ENCODE assay signal across 8 mouse cellular contexts in the genomic region with DNA sequence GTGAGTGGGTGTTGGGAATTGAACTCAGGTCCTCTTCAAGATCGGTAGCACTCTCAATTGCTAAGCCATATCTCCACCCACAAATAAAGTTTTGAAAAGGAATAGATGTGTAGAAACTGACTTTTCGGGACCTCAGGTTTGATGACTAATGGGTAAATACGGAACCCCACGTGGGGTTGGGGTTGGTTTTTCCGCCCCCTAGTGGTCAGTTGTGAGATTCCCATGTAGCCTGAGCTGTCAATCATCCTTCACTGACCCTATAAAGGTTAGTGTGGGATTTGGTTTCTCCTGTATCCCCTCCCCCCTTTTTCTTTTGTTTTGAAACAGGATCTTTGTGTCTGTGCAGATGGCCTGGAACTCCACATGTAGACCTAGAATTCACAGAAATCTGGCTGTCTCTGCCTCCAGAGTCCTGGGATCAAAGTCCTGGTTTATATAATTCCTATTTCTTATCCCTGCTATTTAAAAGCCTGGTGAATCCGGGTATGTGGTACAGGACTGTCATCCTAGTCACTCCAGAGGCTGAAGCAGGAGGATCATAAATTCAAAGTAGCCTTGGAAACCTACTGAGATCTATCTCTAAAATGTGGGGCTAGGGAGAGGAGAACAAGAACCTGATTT. TPM values are rescaled to one million over a fixed set of nuclear protein-coding genes. Genes with fewer than 3 reads are reported as not detected.
DNase-seq lines count a peak whose midpoint lies in the region; ATAC-seq and TF ChIP-seq lines count a peak whose summit lies in the region.

No protein-coding gene starts in this region.

- no peak overlapping the region for H3K4me3 ChIP-seq in embryonic fibroblast, embryonic 13.5 days (ENCODE audit: insufficient read depth, low read length)
- H3K4me3 ChIP-seq in intestine, embryonic 16.5 days (ENCODE audit: low read length) = no peak overlapping the region
- H3K4me3 ChIP-seq in liver, adult 2 months (ENCODE audit: insufficient read depth, low read depth, low read length) = no peak overlapping the region

- no peaks in the 10 kb centered on the region for H3K4me1 ChIP-seq in embryonic fibroblast, embryonic 13.5 days (ENCODE audit: control insufficient read depth, insufficient read depth, low read length)
- no peaks in the 10 kb centered on the region for H3K4me1 ChIP-seq in intestine, embryonic 16.5 days (ENCODE audit: control insufficient read depth, insufficient read depth, low read length)
- H3K4me1 ChIP-seq in liver, adult 2 months (ENCODE audit: control insufficient read depth, insufficient read depth, low read length) = peaks cover 2% of the 10 kb centered on the region; the same call in 1 of the 2 replicates

- DNase-seq in urinary bladder, postnatal 10 days (ENCODE audit: low spot score) = peak; percentile 21
- DNase-seq in urinary bladder, adult 2 months (ENCODE audit: low spot score) = no peak
- DNase-seq in adrenal gland, postnatal 25 days = peak; percentile 61
- peak; percentile 62 for DNase-seq in liver, adult 2 months (ENCODE audit: extremely low read depth, low read depth, low spot score)
- peak; percentile 76 for DNase-seq in retina, postnatal 1 day
- no peak for DNase-seq in yolk sac, embryonic 10.5 days (ENCODE audit: low spot score)

- peaks cover 19% of the 10 kb centered on the region for H3K36me3 ChIP-seq in intestine, embryonic 16.5 days (ENCODE audit: control insufficient read depth, insufficient read depth, low read length)
- peaks cover 23% of the 10 kb centered on the region; the same call in 1 of the 2 replicates for H3K36me3 ChIP-seq in liver, adult 2 months (ENCODE audit: control insufficient read depth, insufficient read depth, low read length)

- no peaks in the 10 kb centered on the region for H3K79me2 ChIP-seq in liver, adult 2 months (ENCODE audit: control insufficient read depth, insufficient read depth, low read length)

- 0 out of 2 replicates have a peak, but pooled peaks have one; percentile 25 for TF ChIP-seq CTCF in embryonic fibroblast, embryonic 13.5 days (IDR thresholded peaks at IDR 0.05; ENCODE audit: borderline replicate concordance, insufficient read depth, low read length)
- TF ChIP-seq CTCF in liver, adult 2 months (IDR thresholded peaks at IDR 0.05; ENCODE audit: low read depth, low read length) = peak; percentile 71

- WGBS in intestine, embryonic 16.5 days = 19% methylated on average over 6 of the region's 6 CpGs
- WGBS in liver, adult 2 months = 3% methylated on average over 6 of the region's 6 CpGs

- H3K4me2 ChIP-seq in intestine, embryonic 16.5 days (ENCODE audit: low read depth, low read length) = no peak overlapping the region

- no peaks in the 10 kb centered on the region for H3K27me3 ChIP-seq in intestine, embryonic 16.5 days (replicated peaks; ENCODE audit: control insufficient read depth, insufficient read depth, low read length)
- H3K27me3 ChIP-seq in liver, adult 2 months (ENCODE audit: control insufficient read depth, insufficient read depth, low read length) = no peaks in the 10 kb centered on the region

- no peak for TF ChIP-seq POLR2A in embryonic fibroblast, embryonic 13.5 days (IDR thresholded peaks at IDR 0.05; ENCODE audit: low read depth, low read length)
- TF ChIP-seq POLR2A in liver, adult 2 months (IDR thresholded peaks at IDR 0.05; ENCODE audit: extremely low read depth, insufficient read depth, low read length) = no peak

- peak; percentile 65; the same call in 1 of the 2 replicates for ATAC-seq in intestine, embryonic 16.5 days

- H3K27ac ChIP-seq in embryonic fibroblast, embryonic 13.5 days (ENCODE audit: insufficient read depth, low read length) = no peak overlapping the region
- no peak overlapping the region for H3K27ac ChIP-seq in intestine, embryonic 16.5 days (ENCODE audit: low read length)
- H3K27ac ChIP-seq in liver, adult 2 months (replicated peaks; ENCODE audit: insufficient read depth, low read depth, low read length) = no peak overlapping the region; the same call in 1 of the 2 replicates

- no peaks in the 10 kb centered on the region for H3K9me3 ChIP-seq in intestine, embryonic 16.5 days (ENCODE audit: control insufficient read depth, low read length)

- no peak overlapping the region for H3K9ac ChIP-seq in intestine, embryonic 16.5 days (ENCODE audit: low read depth, low read length)
- no peak overlapping the region for H3K9ac ChIP-seq in liver, adult 2 months (ENCODE audit: low read depth, low read length)

RNA-seq across cellular contexts. Expression of gene Kdelr2, which starts 20.4 kb away (rescaled TPM):
- polyA plus RNA-seq in urinary bladder, adult 2 months (2012; rRNA removed) = 104 and 105 TPM in 2 replicates
- 91.4 and 91.9 TPM in 2 replicates for total RNA-seq in adrenal gland, postnatal 25 days (2021)
- 306 and 354 TPM in 2 replicates for polyA plus RNA-seq in embryonic fibroblast, embryonic 13.5 days (2011; ENCODE audit: insufficient read length, low read depth, missing spikeins)
- polyA plus RNA-seq in intestine, embryonic 16.5 days (2015; fragmentation: Nextera tagmentation; extraction: Ambion mirVana) = 345 and 360 TPM in 2 replicates
- total RNA-seq in liver, adult 2 months (2014; rRNA removed) = 130 and 145 TPM in 2 replicates
- polyA plus RNA-seq in liver, adult 2 months (2012; rRNA removed) = 114 and 122 TPM in 2 replicates

RNA-seq across cellular contexts. Expression of gene Daglb, which starts 40.4 kb away (rescaled TPM):
- polyA plus RNA-seq in urinary bladder, adult 2 months (2012; rRNA removed) = 22.1 and 26.7 TPM in 2 replicates
- 18.7 and 21.9 TPM in 2 replicates for total RNA-seq in adrenal gland, postnatal 25 days (2021)
- polyA plus RNA-seq in embryonic fibroblast, embryonic 13.5 days (2011; ENCODE audit: insufficient read length, low read depth, missing spikeins) = 6.2 and 7.1 TPM in 2 replicates
- 16.2 and 18.5 TPM in 2 replicates for polyA plus RNA-seq in intestine, embryonic 16.5 days (2015; fragmentation: Nextera tagmentation; extraction: Ambion mirVana)
- total RNA-seq in liver, adult 2 months (2014; rRNA removed) = 12.4 TPM in 2 replicates
- polyA plus RNA-seq in liver, adult 2 months (2012; rRNA removed) = 14.9 and 17.4 TPM in 2 replicates

Comparison
In these comparisons a context has a peak if more than half of its experiments do, and no peak if none do; other contexts are left out.
1. DNase-seq: peak in urinary bladder, postnatal 10 days (single experiment), adrenal gland, postnatal 25 days (single experiment), liver, adult 2 months (single experiment) and retina, postnatal 1 day (single experiment); none in urinary bladder, adult 2 months (single experiment) and yolk sac, embryonic 10.5 days (single experiment).